Mouse (Mus musculus) left cerebral cortex, postnatal 10 days (tissue): ENCODE measurements around the gene Ahcy. TPM values are rescaled to one million over a fixed set of nuclear protein-coding genes. Genes with fewer than 3 reads are reported as not detected.
A peak's percentile ranks its signal among the peaks of the same experiment; 100 is the strongest.
"Not testable (repeated sequence)": the region's sequence is repeated elsewhere in the genome, so short reads cannot be mapped to it uniquely, and the experiment has no call there.

Source experiments
- DNase-seq, 2 experiments: peaks; one replicate each; pipeline ENCODE4 v3.0.0; 2021 to 2022; ENCODE audit warnings: low spot score in 2 of 2, mixed read lengths in 1 of 2; ENCODE audit errors: extremely low spot score in 1 of 2
- intact Hi-C: fragments of 180-260 bp; cut with DNase I; formaldehyde crosslinking; loops from one replicate; pipeline ENCODE4 v1.15.1; 2025
- total RNA-seq, 2 experiments: library from RNA; stranded (reverse); gene quantifications; 2 replicates each; pipeline ENCODE4 v1.2.3; 2021

Gene Ahcy
- total RNA-seq, 2 experiments from 2014 or later = 14.0 to 14.8 TPM

- no peak for DNase-seq
- intact Hi-C loops = loop anchor here (5.0 kb wide), 1 partner anchor 53 kb away; the partner anchor contains the start of gene Itch
Observed at GRCm38 (mm10) chr2:155079500-155080178, 5.3 kb upstream of the Ahcy start.

GRCm38 (mm10) chr2:155075649-155076048, 1.4 kb upstream of the Ahcy start:
- no peak for DNase-seq
- intact Hi-C loops = no loop called here

- DNase-seq = peak in 1 of 2 experiments; percentile 11
- intact Hi-C loops = no loop called here
Observed at GRCm38 (mm10) chr2:155074766-155075330, 551 bp upstream of the Ahcy start.

GRCm38 (mm10) chr2:155073347-155073746, 950 bp downstream of the Ahcy start:
- intact Hi-C loops = no loop called here
- DNase-seq = no peak

GRCm38 (mm10) chr2:155072353-155073145, 1.7 kb downstream of the Ahcy start:
- no peak for DNase-seq
- intact Hi-C loops = no loop called here

- intact Hi-C loops = no loop called here
- no peak for DNase-seq
Observed at GRCm38 (mm10) chr2:155071027-155071426, 3.3 kb downstream of the Ahcy start.

- intact Hi-C loops = no loop called here
- no peak for DNase-seq
Observed at GRCm38 (mm10) chr2:155057361-155057760, 16.9 kb downstream of the Ahcy start.

- DNase-seq = no peak
- intact Hi-C loops = no loop called here
Observed at GRCm38 (mm10) chr2:155056076-155056578, 18.2 kb downstream of the Ahcy start.

GRCm38 (mm10) chr2:155054672-155055071, 19.6 kb downstream of the Ahcy start:
- no peak for DNase-seq
- intact Hi-C loops = no loop called here

GRCm38 (mm10) chr2:155053512-155053911, 20.8 kb downstream of the Ahcy start:
- DNase-seq, intact Hi-C loops: not testable (repeated sequence)

- DNase-seq = no peak
- intact Hi-C loops = no loop called here
Observed at GRCm38 (mm10) chr2:155052681-155053080, 21.6 kb downstream of the Ahcy start.

- intact Hi-C loops = no loop called here
- DNase-seq = no peak
Observed at GRCm38 (mm10) chr2:155051622-155052351, 22.5 kb downstream of the Ahcy start.

GRCm38 (mm10) chr2:155050504-155051236, 23.6 kb downstream of the Ahcy start:
- intact Hi-C loops = no loop called here
- DNase-seq = peak; percentile 92 to 95

GRCm38 (mm10) chr2:155050108-155050503, 24.2 kb downstream of the Ahcy start:
- no peak for DNase-seq
- intact Hi-C loops = no loop called here

GRCm38 (mm10) chr2:155047452-155048178, 26.7 kb downstream of the Ahcy start:
- intact Hi-C loops = no loop called here

GRCm38 (mm10) chr2:155046803-155047202, 27.5 kb downstream of the Ahcy start:
- no peak for DNase-seq
- intact Hi-C loops = no loop called here

More at GRCm38 (mm10) chr2:155047452-155048178, 26.7 kb downstream of the Ahcy start:
- no peak for DNase-seq

- no peak for DNase-seq
- intact Hi-C loops = no loop called here
Observed at GRCm38 (mm10) chr2:155045075-155045474, 29.2 kb downstream of the Ahcy start.

GRCm38 (mm10) chr2:155044542-155044941, 29.8 kb downstream of the Ahcy start:
- DNase-seq = no peak
- intact Hi-C loops = no loop called here
